Mouse (Mus musculus) kidney, adult 8-10 months (tissue): ENCODE data around the gene Icam1.
"Not testable (repeated sequence)": the region's sequence is repeated elsewhere in the genome, so short reads cannot be mapped to it uniquely, and the experiment has no call there.

ENCODE experiments used
- DNase-seq, 2 experiments: peaks; one replicate each; pipeline ENCODE4 v3.0.0; 2022

Gene Icam1

GRCm38 (mm10) chr9:20995069-20995468 lies 20.7 kb upstream of the Icam1 start:
- peak; percentile 66 to 81 for DNase-seq

GRCm38 (mm10) chr9:20997065-20997464 lies 18.7 kb upstream of the Icam1 start:
- DNase-seq: no peak

GRCm38 (mm10) chr9:20998337-20998736 lies 17.4 kb upstream of the Icam1 start:
- DNase-seq: not testable (repeated sequence)

- peak; percentile 46 to 67 for DNase-seq
These were observed 15.0 kb upstream of the Icam1 start for GRCm38 (mm10) chr9:21000811-21001210.

- DNase-seq: no peak
These were observed 14.1 kb upstream of the Icam1 start for GRCm38 (mm10) chr9:21001651-21002200.

- DNase-seq: no peak
These were observed 13.5 kb upstream of the Icam1 start for GRCm38 (mm10) chr9:21002270-21002626.

- peak; percentile 73 to 85 for DNase-seq
These were observed 12.9 kb upstream of the Icam1 start, which contains the start of gene Mrpl4 for GRCm38 (mm10) chr9:21002627-21003551. TSS of gene Mrpl4 (plus strand) at chr9:21002738.

- DNase-seq: no peak
These were observed 8.4 kb upstream of the Icam1 start for GRCm38 (mm10) chr9:21007313-21007952.

- DNase-seq: no peak
These were observed 7.8 kb upstream of the Icam1 start for GRCm38 (mm10) chr9:21008007-21008406.

- DNase-seq: no peak
These were observed 5.4 kb upstream of the Icam1 start for GRCm38 (mm10) chr9:21010362-21010761.

- not testable (repeated sequence) for DNase-seq
These were observed 4.7 kb upstream of the Icam1 start for GRCm38 (mm10) chr9:21010939-21011541.

- DNase-seq: peak; percentile 43 to 46
These were observed 3.9 kb upstream of the Icam1 start for GRCm38 (mm10) chr9:21011846-21012312.

GRCm38 (mm10) chr9:21012368-21012767 lies 3.4 kb upstream of the Icam1 start:
- no peak for DNase-seq

- DNase-seq: peak; percentile 68 to 70
These were observed 854 bp upstream of the Icam1 start for GRCm38 (mm10) chr9:21014691-21015570.

- DNase-seq: peak in 1 of 2 experiments; percentile 19
These were observed 769 bp downstream of the Icam1 start for GRCm38 (mm10) chr9:21016331-21017176.

GRCm38 (mm10) chr9:21017177-21017575 lies 1.4 kb downstream of the Icam1 start:
- no peak for DNase-seq

- no peak for DNase-seq
These were observed 2.8 kb downstream of the Icam1 start for GRCm38 (mm10) chr9:21018600-21018999.

GRCm38 (mm10) chr9:21021363-21021762 lies 5.6 kb downstream of the Icam1 start:
- DNase-seq: no peak

GRCm38 (mm10) chr9:21022288-21022687 lies 6.5 kb downstream of the Icam1 start:
- DNase-seq: no peak

GRCm38 (mm10) chr9:21022726-21023125 lies 6.9 kb downstream of the Icam1 start:
- no peak for DNase-seq

GRCm38 (mm10) chr9:21025258-21025810 lies 9.5 kb downstream of the Icam1 start:
- DNase-seq: no peak
